19 mouse cellular contexts compared by ENCODE assay signal in genomic region chr17:15355072-15355471, GRCm38 (mm10). TPM values are rescaled to one million over a fixed set of nuclear protein-coding genes. Genes with fewer than 3 reads are reported as not detected.
DNase-seq lines count a peak whose midpoint lies in the region; ATAC-seq and TF ChIP-seq lines count a peak whose summit lies in the region.
"Had no signal": no experiment of that assay in that cellular context is flagged by ENCODE, and none has a peak within 500 bp of the region (broad histone marks: within the 10 kb centered on the region; RNA-seq: fewer than 3 reads in every experiment).

No protein-coding gene starts in this region.

- TF ChIP-seq POLR2A in cerebellum, adult 2 months (IDR thresholded peaks at IDR 0.05; ENCODE audit: borderline replicate concordance, insufficient read depth, low read length) = no peak

- H3K4me1 ChIP-seq in heart, embryonic 10.5 days = 0 out of 2 replicates have a peak, but pooled peaks cover 3% of the 10 kb centered on the region
- no peaks in the 10 kb centered on the region for H3K4me1 ChIP-seq in cerebellum, adult 2 months (ENCODE audit: control insufficient read depth, insufficient read depth, low read length)
- H3K4me1 ChIP-seq: embryonic facial prominence, embryonic 10.5 days; embryonic facial prominence, embryonic 12.5 days; forebrain, embryonic 13.5 days; forebrain, embryonic 15.5 days had no signal

- 80% methylated on average over 3 of the region's 3 CpGs for WGBS in heart, embryonic 10.5 days
- 90% methylated on average over 3 of the region's 3 CpGs for WGBS in cerebellum, adult 2 months

- ATAC-seq in megakaryocyte progenitor cell, adult 5-6 weeks (replicated peaks; ENCODE audit: poor library complexity) = peak; percentile 54
- ATAC-seq: forebrain, embryonic 13.5 days; forebrain, embryonic 15.5 days; forebrain, postnatal 0 days had no signal

- peak; percentile 62 for DNase-seq in heart, adult 11 months
- DNase-seq in heart, embryonic 10.5 days (ENCODE audit: low spot score) = no peak
- DNase-seq in cerebellum, adult 2 months = no peak
- DNase-seq in spleen, postnatal 10 days (ENCODE audit: low spot score in 2 of 2) = no peak
- DNase-seq: adrenal gland, adult 2 months; adrenal gland, postnatal 10 days; adrenal gland, postnatal 25 days; cerebellum, adult 11 months; cerebellum, adult 18-20 months; cerebellum, adult 9-10 months; cerebellum, postnatal 10 days; cerebellum, postnatal 25 days; forebrain, postnatal 0 days had no signal

- no peak for TF ChIP-seq CTCF in cerebellum, adult 2 months (IDR thresholded peaks at IDR 0.05; ENCODE audit: borderline replicate concordance, insufficient read depth, low read depth, low read length)

- no peaks in the 10 kb centered on the region for H3K9me3 ChIP-seq in heart, embryonic 10.5 days
- H3K9me3 ChIP-seq: embryonic facial prominence, embryonic 10.5 days; embryonic facial prominence, embryonic 12.5 days; forebrain, embryonic 13.5 days; forebrain, embryonic 15.5 days had no signal

- H3K27ac ChIP-seq in heart, embryonic 10.5 days = no peak overlapping the region
- no peak overlapping the region for H3K27ac ChIP-seq in cerebellum, adult 2 months (ENCODE audit: insufficient read depth, low read length)
- H3K27ac ChIP-seq: embryonic facial prominence, embryonic 10.5 days; embryonic facial prominence, embryonic 12.5 days; forebrain, embryonic 13.5 days; forebrain, embryonic 15.5 days had no signal

- no peak overlapping the region for H3K4me3 ChIP-seq in heart, embryonic 10.5 days
- no peak overlapping the region for H3K4me3 ChIP-seq in cerebellum, adult 2 months (replicated peaks; ENCODE audit: insufficient read depth, low read depth, low read length)
- H3K4me3 ChIP-seq: embryonic facial prominence, embryonic 10.5 days; embryonic facial prominence, embryonic 12.5 days; forebrain, embryonic 13.5 days; forebrain, embryonic 15.5 days had no signal

- H3K36me3 ChIP-seq in heart, embryonic 10.5 days = no peaks in the 10 kb centered on the region
- H3K36me3 ChIP-seq: embryonic facial prominence, embryonic 10.5 days; embryonic facial prominence, embryonic 12.5 days; forebrain, embryonic 15.5 days had no signal

- H3K27me3 ChIP-seq in heart, embryonic 10.5 days (ENCODE audit: insufficient read depth, poor library complexity, severe bottlenecking) = no peaks in the 10 kb centered on the region
- H3K27me3 ChIP-seq in cerebellum, adult 2 months (ENCODE audit: control insufficient read depth, insufficient read depth, low read length) = no peaks in the 10 kb centered on the region
- H3K27me3 ChIP-seq: embryonic facial prominence, embryonic 12.5 days; forebrain, embryonic 13.5 days; forebrain, embryonic 15.5 days had no signal

RNA-seq across cellular contexts. Expression of gene Dll1, which starts 21.6 kb away (rescaled TPM):
- 4.9 and 9.7 TPM in 2 replicates for polyA plus RNA-seq in heart, embryonic 10.5 days (2016; fragmentation: Nextera tagmentation; extraction: Ambion mirVana)
- total RNA-seq in megakaryocyte progenitor cell, adult 5-6 weeks (2015) = not detected in 2 replicates
- total RNA-seq in megakaryocyte progenitor cell, adult 5-6 weeks (2017) = 0.24 TPM in 1 of 2 replicates, not detected in the other
- 5.2 and 6.2 TPM in 2 replicates for polyA plus RNA-seq in cerebellum, adult 2 months (2012; rRNA removed)
- total RNA-seq: MEL had no signal

RNA-seq across cellular contexts. Expression of gene Fam120b, which starts 40.9 kb away (rescaled TPM):
- polyA plus RNA-seq in heart, embryonic 10.5 days (2016; fragmentation: Nextera tagmentation; extraction: Ambion mirVana) = 17.2 and 20.0 TPM in 2 replicates
- total RNA-seq in megakaryocyte progenitor cell, adult 5-6 weeks (2015) = 9.7 and 13.1 TPM in 2 replicates
- total RNA-seq in megakaryocyte progenitor cell, adult 5-6 weeks (2017) = 12.2 and 13.4 TPM in 2 replicates
- polyA plus RNA-seq in cerebellum, adult 2 months (2012; rRNA removed) = 33.8 TPM in 2 replicates
